Mouse (Mus musculus) 416B (cell line): ENCODE measurements around the gene Enox1.
"Not testable (repeated sequence)": the region's sequence is repeated elsewhere in the genome, so short reads cannot be mapped to it uniquely, and the experiment has no call there.

Source experiments
- DNase-seq: peaks from one replicate; pipeline ENCODE4 v3.0.0; 2011; ENCODE audit warnings: low read depth

Gene Enox1

DNA sequence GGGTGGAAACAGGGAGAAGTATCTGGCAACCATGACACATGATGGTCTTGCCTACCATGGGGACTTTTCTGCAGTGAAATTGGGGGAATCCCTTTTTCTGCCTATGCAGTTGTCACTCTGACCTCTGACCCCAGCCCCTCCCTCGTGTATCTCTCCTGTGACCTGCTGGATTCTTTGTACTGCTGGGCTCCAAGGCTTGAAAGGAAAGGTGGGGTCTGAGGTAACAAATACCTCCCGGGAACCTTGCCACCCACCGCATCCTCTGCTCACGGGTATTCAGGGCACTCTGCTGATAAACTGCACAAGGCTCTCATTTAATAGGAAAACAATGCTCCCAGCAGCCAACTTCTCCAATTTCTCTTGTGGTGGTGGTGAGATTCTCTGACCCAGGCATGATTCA lies 361.5 kb downstream of the Enox1 start:
- no peak for DNase-seq

DNA sequence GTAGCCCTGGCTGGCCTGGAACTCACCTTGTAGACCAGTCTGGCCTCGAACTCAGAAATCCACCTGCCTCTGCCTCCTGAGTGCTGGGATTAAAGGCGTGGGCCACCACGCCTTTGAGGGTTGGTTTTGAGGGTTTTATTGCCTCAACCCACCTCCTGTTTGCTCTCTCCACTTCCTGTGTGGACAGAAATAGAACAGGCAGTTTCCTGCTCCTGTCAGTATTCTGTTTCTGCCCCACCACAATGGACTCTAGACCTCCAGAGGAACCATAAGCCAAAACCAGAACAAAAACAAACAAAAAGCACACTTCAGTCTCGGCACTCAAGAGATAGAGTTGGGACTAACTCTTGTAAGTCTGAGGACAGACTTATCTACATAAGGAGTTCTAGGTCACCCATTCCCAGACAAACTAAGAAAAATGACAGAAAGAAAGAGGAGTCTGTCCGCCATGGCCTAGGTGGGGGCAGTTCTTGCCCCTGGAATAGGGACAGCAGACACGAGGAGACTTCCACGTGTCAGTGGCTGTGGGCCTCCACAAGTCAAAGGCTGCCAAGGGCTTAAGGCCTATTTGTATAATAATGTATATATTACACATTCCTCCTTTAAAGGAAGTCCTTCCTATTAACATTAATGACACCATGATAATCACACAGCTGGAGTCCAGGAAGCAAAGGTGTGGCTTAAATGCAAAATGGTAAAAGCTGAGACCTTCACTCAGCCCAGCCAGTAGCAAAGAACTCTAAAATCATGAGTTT lies 362.6 kb downstream of the Enox1 start:
- DNase-seq = peak; percentile 82

DNA sequence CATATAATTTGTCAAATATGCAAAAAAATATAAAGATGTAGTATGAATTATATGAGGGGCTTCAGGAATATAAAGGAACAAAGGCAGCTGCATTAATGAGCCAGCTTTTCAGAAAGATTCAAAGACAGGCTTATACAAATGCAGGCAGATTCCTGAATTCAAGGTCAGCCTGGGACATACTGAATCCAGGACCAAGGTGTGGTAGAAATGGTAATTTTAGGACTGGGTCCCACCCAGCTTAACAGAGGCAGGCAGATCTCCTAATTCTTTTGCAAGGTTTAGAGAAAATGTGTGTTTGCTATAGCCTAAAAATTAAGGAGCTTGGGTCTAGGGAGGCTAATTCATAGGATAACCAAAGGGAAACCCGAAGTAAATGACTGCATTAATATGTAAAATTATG lies 363.1 kb downstream of the Enox1 start:
- no peak for DNase-seq

DNA sequence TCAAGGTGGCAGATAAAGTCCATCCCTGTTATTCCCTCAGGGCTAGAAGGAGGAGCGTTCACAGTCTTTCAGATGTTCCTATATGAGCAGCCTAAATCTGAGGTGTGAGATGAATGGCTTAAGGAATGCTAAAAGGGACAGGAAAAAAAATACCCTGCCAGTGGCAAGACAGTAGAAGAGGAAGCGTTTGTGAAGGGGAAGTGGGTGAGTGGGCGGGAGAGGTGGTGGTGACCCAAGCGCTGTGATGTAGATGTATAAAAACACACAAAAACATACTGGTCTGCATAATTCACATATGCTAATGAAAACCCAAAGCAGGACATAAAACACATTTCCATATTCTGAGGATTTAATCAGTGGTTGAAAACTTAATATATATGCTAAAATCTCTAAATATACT lies 367.7 kb downstream of the Enox1 start:
- DNase-seq = peak; percentile 34

DNA sequence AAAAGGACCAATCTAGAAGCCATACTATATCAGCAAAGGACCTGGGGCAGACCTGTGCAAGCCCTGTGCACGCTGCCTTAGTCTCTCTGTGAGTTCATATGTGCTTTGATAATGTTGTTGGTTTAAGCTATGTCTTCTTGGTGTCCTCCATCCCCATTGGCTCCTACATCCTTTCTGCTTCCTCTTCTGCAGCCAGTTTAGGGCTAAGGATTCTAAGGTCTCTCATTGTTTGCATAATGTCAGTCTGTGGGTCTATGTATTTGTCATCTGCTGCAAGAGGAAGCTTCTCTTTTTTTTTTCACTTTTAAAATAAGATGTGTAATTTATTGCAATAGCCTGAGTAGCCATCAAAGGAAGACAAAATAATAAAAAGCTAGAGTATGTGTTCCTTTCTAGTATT lies 369.7 kb downstream of the Enox1 start:
- DNase-seq = peak; percentile 49

DNA sequence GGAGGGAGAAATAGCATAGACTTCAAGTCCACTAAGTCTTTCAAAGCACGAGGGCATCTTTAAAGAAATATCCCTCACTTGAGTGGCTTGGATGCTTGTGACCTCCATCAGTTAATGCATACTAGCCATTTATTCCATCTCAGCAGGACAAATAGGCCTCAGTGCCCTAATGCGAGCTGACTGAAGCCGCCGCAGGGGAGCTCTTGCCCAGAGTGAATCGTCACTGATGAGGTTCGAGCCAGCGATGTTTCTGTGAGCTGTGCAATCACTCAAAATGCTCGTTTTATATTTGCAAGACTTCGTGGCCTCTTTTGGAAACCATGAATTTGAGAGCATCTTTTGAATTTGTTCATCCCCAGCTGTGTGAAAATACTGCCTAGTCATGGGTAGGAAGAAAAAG lies 372.6 kb downstream of the Enox1 start:
- DNase-seq = no peak

DNA sequence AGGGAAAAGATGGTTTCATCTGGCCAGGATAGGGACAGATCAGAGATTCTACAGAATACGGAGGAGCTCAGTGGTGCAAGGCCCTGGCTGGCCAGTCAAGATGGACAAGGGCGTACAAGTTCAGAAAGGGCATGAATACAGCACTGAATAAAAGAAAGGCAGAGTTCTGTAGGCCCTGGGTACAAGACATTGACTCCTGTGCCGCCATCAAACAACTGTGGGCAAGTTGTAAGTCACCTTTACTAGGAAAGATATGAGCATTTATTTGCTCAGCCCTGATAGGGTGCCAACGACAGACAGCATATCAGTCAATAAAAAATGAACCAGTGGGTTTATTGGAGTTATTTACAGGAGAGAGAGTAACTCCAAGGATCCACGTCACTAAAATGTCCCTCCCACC lies 373.1 kb downstream of the Enox1 start:
- no peak for DNase-seq

DNA sequence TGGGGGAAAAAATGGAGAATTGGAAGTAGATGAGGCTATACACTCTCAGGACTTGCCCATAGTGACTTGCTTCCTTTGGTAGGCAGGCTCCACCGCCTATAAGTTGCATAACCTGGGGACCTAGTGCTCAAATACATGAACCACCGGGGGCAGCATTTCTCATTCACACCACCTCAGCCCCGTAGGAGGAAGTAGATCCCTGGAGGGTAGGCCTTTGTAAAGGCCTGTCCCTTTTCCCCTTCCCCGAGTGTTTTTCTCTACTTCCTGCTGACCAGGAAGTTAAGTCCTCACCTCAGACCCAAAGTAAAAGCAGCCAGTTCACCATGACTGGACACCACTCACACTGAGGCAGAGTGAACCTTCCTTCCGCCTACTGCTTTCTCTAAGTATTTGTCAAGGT lies 377.1 kb downstream of the Enox1 start:
- DNase-seq = peak; percentile 74

DNA sequence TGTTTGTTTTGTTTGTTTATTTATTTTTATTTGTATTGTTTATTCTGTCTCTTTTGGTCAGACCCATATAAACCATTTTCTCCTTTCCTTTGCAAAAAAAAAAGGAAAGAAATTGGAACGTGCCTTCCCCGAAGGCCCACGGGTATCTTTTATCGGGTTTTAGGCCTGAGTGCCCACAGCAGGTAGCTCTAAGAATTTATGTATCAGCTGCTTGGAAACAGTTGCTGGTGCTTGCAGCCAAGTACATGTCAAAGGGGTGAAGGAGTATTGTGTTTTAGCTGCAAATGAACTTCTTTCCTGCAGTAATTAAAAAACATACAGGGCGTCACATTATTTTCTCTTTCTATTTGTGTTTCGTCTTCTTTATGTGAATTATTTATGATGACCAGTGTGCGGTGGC lies 377.6 kb downstream of the Enox1 start:
- DNase-seq = no peak

DNA sequence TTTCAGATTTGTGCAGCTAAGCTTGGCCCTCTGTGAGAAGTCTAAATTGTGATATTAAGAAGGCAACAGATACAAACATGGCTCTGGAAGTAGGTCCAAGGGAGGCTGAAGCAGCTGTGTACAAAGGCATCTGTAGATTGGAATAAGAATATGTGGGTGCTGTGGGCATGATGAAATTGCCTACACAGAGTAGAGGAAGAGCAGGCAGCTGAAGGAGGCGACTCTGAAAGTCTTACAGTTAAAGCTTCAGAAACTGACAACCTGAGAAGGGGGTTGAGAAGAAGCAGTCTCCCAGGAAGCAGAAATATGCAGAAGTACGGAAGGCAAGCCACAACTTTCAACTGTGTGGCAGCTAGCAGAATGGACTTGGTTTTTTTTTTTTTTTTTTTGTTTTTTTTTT lies 380.0 kb downstream of the Enox1 start:
- DNase-seq = no peak

DNA sequence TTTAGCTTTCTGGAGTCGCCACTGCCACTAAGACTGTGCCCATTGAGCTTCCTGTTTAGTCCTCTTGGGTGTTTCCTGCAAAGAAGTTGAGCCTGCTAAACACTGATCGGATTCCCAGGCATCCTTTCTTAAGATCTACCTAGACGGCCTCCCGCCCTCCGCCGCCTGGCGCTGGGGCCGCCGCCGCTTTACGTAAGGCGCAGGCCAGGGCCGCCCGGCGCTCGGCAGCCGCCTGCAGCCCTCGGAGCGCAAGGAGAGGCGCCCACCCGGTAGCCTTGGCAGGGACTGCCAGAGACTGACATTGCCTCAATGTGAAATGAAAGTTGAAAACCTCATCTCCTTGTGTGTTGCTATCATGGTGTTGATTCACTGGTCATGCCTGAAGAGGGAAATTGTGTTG lies 383.0 kb downstream of the Enox1 start:
- DNase-seq = not testable (repeated sequence)

DNA sequence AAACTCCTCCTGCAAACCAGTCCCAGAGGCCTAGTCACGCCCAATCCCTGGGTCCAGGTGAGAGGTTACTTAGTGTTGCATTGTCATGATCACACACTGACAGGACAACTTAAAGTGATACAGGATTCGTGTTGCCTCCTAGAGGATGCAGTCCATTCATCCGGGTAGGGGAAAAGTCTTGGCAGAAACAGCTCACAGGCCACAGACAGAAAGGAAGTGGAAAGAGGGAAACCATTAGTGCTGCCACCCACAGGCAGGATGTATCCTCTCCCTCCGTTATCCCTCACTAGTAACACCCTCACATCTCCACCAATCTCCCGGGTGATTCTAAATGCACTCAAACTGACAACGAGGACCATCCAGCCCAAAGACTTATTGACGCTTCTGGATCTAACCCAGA lies 385.4 kb downstream of the Enox1 start:
- DNase-seq = no peak

DNA sequence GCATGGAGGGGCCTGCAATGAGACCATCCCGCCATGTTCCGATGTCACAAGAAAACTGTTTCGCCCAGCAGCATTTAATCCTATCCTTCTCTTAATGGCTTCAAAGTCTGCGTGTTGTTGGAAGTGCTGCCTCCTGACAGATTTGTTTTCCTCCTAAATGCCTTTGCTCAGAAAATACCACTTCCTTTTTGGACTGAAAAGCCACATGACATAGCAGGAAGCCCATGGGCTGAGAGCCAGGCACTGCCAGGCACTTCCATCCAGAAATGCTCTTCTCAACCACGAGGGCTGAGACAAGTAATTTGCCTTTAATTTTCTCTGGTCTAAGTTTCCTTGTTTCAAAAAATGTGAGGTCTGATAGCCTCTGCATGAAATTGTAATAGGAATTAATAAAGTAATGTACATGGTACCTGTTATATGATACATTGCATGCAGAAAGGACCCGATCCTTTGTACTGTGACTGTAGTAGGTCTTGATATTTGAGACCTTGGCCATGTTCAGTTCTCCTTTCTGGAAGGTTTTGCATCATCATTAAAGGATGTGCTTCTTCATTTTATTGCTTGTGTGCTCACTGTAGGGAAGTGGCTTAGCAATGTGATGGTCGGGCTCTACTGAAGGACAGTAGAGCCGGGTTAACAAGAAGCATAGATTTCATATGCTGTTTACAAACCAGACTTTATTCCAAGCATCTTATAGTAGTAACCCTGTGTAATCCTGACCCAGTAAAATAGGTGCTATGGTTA lies 390.1 kb downstream of the Enox1 start:
- DNase-seq = peak; percentile 61

DNA sequence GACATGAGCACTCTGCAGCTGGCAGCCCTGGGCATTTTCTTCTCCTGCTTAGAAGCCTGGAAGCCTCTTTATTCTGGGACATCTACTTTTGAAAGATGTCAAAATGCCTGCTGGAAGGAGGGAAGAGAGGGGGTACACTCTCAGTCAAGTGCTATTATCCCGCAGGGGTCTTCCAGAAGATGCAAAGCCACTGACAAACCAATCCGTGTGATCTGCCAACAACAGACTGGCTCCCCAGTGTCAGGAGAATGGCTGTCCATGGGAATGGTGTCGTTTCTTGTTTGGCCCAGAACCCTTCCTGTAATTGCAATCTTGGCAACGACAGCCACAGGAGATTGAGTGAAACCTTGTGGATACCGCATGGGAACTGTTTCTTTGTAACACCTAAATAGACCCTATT lies 390.8 kb downstream of the Enox1 start:
- no peak for DNase-seq

DNA sequence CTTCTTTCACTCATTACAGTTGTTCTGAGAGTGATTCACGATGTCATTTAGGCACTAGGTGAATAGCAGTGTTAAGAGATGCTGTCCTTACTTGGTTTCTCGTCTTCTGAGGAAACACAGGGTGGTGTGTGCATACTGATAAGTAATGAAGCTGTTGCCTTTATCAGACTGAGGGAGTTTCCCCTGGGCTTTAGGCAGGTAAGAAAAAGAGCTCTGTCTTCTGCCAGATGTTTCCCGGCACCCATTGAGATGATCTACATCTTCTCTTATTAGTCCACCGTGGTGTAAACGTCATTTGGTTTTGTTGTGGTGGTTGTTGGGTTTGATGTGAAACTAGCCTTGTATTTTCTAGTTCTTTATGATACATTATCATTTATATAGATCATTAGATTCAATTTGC lies 392.4 kb downstream of the Enox1 start:
- DNase-seq = no peak

DNA sequence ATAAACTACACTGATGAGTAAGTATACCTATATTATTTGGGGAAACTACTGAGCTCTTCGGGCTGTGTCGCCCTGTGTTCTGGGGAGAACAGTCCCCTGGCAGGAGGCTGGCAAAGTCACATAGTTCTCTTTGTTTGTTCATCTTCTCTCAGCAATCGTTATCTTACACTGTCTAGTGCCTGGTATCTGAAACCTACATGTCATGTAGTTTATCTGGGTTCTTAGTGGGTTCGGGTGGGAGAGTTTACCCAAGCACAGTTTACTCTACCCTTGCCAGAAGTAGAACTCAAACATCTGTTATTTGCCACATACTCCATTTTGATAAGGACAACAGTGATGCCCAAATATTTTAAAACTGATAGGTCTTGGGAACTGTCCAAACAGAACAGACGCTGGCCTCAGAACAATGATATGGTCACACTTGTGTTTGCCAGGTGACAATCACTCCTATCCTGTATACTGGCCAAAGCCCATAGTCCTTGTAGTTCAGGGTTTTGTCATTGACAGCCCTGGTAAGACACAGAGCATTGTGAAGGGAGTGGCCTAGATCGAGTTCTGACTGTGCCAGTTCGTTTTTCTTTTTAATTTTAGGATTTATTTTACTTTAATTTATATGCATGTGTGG lies 401.0 kb downstream of the Enox1 start:
- DNase-seq = no peak

DNA sequence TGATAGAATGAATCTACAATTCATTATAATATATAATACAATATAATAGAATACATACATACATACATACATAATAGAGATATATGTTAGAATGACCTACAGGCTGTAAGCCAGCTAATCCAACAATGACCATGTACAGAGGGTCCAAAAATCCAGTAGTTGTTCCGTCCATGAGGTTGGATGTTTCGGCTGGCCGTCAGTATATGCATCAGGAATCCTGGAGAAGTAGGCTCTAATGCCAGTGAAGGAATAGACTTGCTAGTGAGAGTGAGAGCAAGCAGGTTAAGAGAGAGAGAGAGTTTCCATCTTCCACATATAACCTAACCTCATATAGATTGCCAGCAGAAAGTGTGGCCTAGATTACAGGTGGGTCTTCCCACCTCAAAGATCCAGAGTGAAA lies 402.3 kb downstream of the Enox1 start:
- DNase-seq = no peak

DNA sequence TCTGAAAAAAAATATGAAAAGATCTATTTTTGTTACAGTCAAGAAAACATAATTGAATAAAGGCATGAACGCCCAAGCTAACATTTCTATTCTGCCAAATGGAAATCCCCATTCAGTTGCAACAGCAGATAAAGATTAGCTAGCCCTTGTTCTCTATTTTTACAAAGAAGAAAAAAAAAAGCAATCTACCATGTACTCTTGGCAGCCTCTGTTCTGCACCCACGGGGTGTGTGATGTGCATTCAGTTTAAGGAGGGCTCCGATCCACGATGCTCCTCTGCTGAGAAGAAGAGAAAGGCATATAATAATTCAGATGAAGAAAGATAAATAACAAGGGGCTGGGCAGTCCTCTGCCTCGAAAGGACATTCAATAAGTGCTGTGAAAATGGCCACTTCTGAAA lies 403.2 kb downstream of the Enox1 start:
- no peak for DNase-seq

DNA sequence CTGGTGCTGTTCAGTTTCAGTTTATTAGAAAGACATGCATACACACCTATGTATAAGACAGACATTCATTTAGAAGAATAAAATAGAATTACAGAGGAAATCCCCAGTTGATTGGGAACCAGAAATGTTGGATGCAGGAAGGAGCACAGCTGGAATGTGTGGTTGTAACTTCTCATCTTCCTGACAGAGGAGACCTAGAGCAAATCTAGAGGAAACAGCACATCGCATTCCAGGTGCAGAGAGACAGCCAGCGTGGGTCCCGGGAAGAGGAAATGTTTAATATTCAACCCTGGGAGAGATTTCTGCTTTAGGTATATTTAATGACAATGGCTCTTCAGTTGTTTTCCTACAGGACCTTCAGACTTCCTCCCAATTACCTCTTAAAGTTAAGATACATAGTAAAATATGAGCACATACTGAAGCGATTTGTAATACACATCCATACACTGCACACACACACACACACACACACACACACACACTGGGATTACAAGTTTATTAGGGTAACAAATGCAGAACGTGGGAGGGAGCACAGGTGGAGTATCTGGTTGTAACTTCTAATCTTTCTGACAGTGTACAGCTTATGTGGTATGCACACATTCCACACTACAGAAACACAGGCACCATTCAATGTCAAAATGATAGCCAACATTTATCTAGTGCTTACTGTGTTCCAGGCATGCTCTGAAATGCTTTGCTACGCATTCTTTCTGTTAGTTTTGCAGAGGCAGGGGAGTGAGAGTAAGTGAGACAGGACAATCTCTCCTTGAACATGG lies 405.4 kb downstream of the Enox1 start:
- no peak for DNase-seq

DNA sequence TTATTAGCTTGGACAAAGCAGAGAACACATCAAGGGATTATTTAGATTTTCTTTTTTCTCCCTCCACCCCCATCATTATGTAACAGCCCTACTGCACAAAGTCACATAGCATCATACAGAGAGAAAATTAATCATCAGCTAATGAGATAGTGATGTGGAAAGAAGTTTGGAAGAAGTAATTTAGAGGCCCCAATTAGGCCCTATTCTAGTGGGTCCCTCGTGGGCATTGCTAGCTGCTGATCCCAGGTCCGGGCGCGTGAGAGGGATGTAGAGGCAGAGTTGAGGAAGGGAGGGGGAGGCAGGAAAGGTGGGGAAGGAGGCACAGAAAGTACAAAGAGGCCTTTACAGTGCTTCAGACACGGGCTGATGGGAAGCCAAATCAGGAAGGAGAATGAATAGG lies 407.4 kb downstream of the Enox1 start:
- no peak for DNase-seq

DNA sequence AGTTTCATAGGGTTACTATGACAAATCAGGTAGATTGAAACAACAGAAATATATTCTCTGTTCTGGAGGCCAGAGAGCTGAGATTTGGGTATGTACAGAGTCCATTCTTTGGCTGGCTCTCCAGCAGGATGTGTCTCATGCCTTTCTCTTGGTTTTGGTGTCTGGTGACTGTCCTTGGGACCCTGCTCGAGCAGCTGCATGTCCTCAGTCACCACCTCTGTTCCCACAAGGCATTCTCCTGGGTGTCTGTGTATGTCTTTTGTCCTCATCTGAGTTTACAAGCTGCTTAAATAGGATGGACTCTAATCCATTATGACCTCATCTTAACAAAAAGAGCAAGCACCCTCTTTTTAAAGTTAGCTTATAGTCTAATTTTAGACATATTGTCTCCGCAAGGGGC lies 410.6 kb downstream of the Enox1 start:
- DNase-seq = no peak

DNA sequence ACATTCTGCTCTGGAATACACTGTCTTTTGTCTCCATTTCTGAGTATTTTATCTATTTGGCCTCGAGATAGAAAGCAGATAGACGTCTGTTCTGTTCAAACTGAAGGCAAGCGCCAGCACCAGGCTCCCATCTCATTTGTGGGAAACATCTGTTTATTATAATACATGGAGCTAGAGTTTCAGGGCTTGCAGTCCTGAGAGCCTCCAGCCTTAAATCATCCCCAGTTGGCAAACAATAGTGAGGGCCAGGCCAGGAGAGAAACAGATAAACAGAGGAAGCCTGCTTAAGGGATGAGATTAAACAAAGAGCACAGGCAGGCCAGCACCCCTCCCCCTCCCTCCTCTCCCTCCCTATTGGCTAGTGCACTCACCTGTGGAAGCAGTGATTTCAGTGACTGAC lies 417.9 kb downstream of the Enox1 start:
- no peak for DNase-seq

DNA sequence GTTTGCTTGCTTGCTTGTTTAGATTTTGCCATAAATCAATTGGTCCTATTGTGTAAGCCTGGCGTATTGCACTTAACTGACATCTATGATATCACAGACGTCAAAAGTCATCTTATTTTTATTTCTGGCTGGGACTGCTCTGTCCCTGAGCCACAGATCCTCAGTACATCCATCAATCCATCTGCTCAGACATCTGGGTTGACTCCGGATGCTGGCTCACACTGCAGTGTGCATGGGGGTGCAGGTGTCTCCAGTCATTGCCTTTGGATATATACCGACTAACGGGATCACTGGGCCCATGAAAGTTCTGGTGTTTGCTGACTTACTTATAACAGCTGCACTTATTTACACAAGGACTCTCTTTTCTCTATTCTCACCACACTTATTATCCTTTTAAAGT lies 419.8 kb downstream of the Enox1 start:
- no peak for DNase-seq
